Mouse (Mus musculus) myocyte (in vitro differentiated cells): Measurements from ENCODE around the gene Fgd3. TPM values are rescaled to one million over a fixed set of nuclear protein-coding genes. Genes with fewer than 3 reads are reported as not detected.

Experiments used
- H3K27me3 ChIP-seq: one replicate; pipeline ENCODE4 v1.6.1; 2011; ENCODE audit not compliant: control insufficient read depth, insufficient read depth, insufficient read length
- H3K36me3 ChIP-seq: one replicate; pipeline ENCODE4 v1.6.1; 2011; ENCODE audit not compliant: control insufficient read depth, insufficient read depth
- H3K4me2 ChIP-seq: one replicate; pipeline ENCODE4 v1.6.1; 2011; ENCODE audit warnings: low read depth, control low read depth
- H3K4me3 ChIP-seq: one replicate; pipeline ENCODE4 v1.5.1; 2011; ENCODE audit warnings: mild to moderate bottlenecking, control low read depth, moderate library complexity
- H3K79me2 ChIP-seq: one replicate; pipeline ENCODE4 v1.6.1; 2011; ENCODE audit not compliant: control insufficient read depth, insufficient read depth
- H3ac ChIP-seq: one replicate; pipeline ENCODE4 v1.6.1; 2011; ENCODE audit not compliant: control insufficient read depth, insufficient read length
- CEBPB ChIP-seq: IDR thresholded peaks from 2 replicates; pipeline ENCODE4 v1.6.1; 2011; ENCODE audit warnings: mild to moderate bottlenecking, moderate library complexity; ENCODE audit not compliant: poor library complexity, insufficient read depth, severe bottlenecking
- E2F4 ChIP-seq: IDR thresholded peaks from one replicate; pipeline ENCODE4 v1.6.1; 2011; ENCODE audit warnings: mild to moderate bottlenecking, control low read depth, moderate library complexity; ENCODE audit not compliant: insufficient read depth
- MAX ChIP-seq: IDR thresholded peaks from one replicate; pipeline ENCODE4 v1.6.1; 2011; ENCODE audit warnings: low read depth, mild to moderate bottlenecking, control low read depth
- MYOD1 ChIP-seq, 3 experiments: IDR thresholded peaks; one replicate each; pipeline ENCODE4 v1.6.1; 2011; ENCODE audit warnings: control low read depth in 2 of 3, low read depth in 2 of 3, mild to moderate bottlenecking in 2 of 3, moderate library complexity in 1 of 3; ENCODE audit not compliant: insufficient read length in 2 of 3, control insufficient read depth in 1 of 3
- MYOG ChIP-seq, 3 experiments: IDR thresholded peaks; one replicate each; pipeline ENCODE4 v1.6.1; 2011; ENCODE audit warnings: control low read depth in 2 of 3, low read depth in 2 of 3, mild to moderate bottlenecking in 2 of 3; ENCODE audit not compliant: insufficient read length in 2 of 3, control insufficient read depth in 1 of 3, insufficient read depth in 1 of 3
- POLR2A ChIP-seq: IDR thresholded peaks from one replicate; pipeline ENCODE4 v1.6.1; 2011; ENCODE audit warnings: low read depth, mild to moderate bottlenecking, control low read depth, moderate library complexity; ENCODE audit not compliant: insufficient read length
- POLR2AphosphoS2 ChIP-seq: IDR thresholded peaks from one replicate; pipeline ENCODE4 v1.6.1; 2011; ENCODE audit warnings: low read depth, control low read depth; ENCODE audit not compliant: insufficient read length
- REST ChIP-seq: IDR thresholded peaks from one replicate; pipeline ENCODE4 v1.6.1; 2011; ENCODE audit warnings: mild to moderate bottlenecking, control low read depth, moderate library complexity; ENCODE audit not compliant: insufficient read depth, insufficient read length
- SRF ChIP-seq: IDR thresholded peaks from one replicate; pipeline ENCODE4 v1.6.1; 2011; ENCODE audit warnings: low read depth; ENCODE audit not compliant: control insufficient read depth, insufficient read length
- TCF12 ChIP-seq: IDR thresholded peaks from one replicate; pipeline ENCODE4 v1.6.1; 2011; ENCODE audit warnings: mild to moderate bottlenecking, control low read depth; ENCODE audit not compliant: poor library complexity, insufficient read depth, severe bottlenecking
- TCF3 ChIP-seq: IDR thresholded peaks from one replicate; pipeline ENCODE4 v1.6.1; 2011; ENCODE audit warnings: low read depth, control low read depth; ENCODE audit not compliant: insufficient read length
- USF1 ChIP-seq: IDR thresholded peaks from one replicate; pipeline ENCODE4 v1.6.1; 2011; ENCODE audit warnings: low read depth, mild to moderate bottlenecking, control low read depth, moderate library complexity
- polyA plus RNA-seq: library from polyadenylated mRNA; unstranded; fragments of >200 nt; fragmentation: generic; extraction: Trizol; gene quantifications from one replicate; pipeline ENCODE4 v1.2.1, GENCODE M21; 2012; ENCODE audit warnings: missing spikeins

The Fgd3 gene
- polyA plus RNA-seq, 1 experiment: 15.5 TPM

DNA sequence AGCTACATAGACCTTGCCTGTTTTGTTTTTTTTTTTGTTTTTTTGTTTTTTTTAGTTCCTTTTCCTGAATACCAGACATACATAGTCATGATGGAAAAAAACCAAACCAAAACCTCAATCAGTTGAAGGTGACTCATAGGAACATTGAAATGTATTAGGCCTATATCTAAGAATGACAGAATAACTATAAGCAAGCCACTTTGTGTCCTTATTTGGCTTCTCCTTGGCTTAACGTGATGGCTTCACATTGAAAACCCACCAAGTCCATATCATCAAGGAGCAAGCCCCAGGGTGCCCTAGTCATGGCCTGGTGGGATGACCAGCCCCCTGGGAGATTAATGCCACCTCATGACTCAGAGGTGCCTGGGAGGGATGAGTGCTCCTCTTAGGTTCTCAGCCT lies 19.3 kb downstream of the Fgd3 start:
- Histone ChIP-seq H3ac (no peak overlapping the region), H3K4me3 (no peak overlapping the region), H3K79me2 (peaks cover 5% of the 10 kb centered on the region), H3K27me3 (no peaks in the 10 kb centered on the region), H3K36me3 (peaks cover 7% of the 10 kb centered on the region), H3K4me2 (peak overlapping the region; percentile 3)
- no peak for TF ChIP-seq MYOG (IDR thresholded peaks at IDR 0.05; ENCODE audit: control insufficient read depth in 1 of 3, insufficient read depth in 1 of 3, insufficient read length in 2 of 3, low read depth in 2 of 3)
- no peak for TF ChIP-seq SRF
- no peak for TF ChIP-seq CEBPB
- TF ChIP-seq POLR2AphosphoS2: no peak
- TF ChIP-seq MYOD1 (IDR thresholded peaks at IDR 0.05; ENCODE audit: control insufficient read depth in 1 of 3, insufficient read length in 2 of 3, low read depth in 2 of 3): no peak
- TF ChIP-seq E2F4: no peak
- no peak for TF ChIP-seq TCF12
- no peak for TF ChIP-seq REST
- no peak for TF ChIP-seq MAX
- TF ChIP-seq TCF3: no peak
- no peak for TF ChIP-seq USF1
- no peak for TF ChIP-seq POLR2A

DNA sequence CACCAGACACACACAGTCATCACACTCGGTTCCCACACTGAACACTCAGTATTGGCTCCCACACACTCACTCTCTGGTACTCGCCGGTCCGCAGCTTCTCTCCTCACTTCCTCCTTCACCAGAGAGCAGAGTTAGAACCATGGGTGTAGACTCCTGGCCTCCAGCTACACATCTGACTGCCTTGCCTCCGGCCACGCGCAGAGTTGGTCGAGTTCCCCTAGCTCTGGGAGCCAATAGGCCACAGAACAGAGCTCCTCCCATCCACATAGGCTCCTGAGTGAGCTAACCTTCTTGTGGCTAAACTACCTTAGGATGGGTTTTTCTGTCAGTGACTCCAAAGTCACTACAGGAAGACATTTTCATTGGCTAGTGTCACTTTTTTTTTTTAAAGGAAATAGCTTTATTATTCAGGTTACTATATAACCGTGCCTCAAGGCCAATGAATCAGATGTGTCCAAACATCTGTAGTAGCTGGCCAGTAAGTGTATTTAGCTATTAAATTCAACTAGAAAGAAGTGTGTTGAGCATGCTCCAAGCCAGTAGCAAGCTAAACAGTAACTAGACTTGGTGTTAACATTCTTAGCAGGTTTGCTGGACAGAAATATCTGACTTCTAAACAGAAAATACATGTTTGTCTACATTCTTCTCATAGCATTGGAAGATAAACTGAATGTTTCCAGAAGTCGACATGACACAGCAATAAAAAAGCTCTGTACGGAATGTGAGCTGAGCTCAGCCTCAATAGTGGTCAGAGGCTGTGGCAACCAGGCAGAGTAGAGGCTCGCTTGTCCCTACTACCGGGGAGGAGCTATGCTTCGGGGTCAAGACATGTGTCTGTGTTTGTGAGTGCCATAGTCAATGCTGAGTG lies 21.4 kb downstream of the Fgd3 start:
- Histone ChIP-seq H3K36me3 (peaks cover 11% of the 10 kb centered on the region), H3K4me2 (peak overlapping the region; percentile 25), H3K79me2 (peaks cover 5% of the 10 kb centered on the region), H3ac (no peak overlapping the region), H3K4me3 (no peak overlapping the region), H3K27me3 (no peaks in the 10 kb centered on the region)
- TF ChIP-seq MYOG (IDR thresholded peaks at IDR 0.05; ENCODE audit: control insufficient read depth in 1 of 3, insufficient read depth in 1 of 3, insufficient read length in 2 of 3, low read depth in 2 of 3) (no peak), REST (no peak), USF1 (no peak), MAX (no peak), TCF12 (no peak), MYOD1 (IDR thresholded peaks at IDR 0.05; ENCODE audit: control insufficient read depth in 1 of 3, insufficient read length in 2 of 3, low read depth in 2 of 3) (no peak), CEBPB (no peak), SRF (no peak), E2F4 (no peak), POLR2AphosphoS2 (no peak), TCF3 (no peak), POLR2A (no peak)

DNA sequence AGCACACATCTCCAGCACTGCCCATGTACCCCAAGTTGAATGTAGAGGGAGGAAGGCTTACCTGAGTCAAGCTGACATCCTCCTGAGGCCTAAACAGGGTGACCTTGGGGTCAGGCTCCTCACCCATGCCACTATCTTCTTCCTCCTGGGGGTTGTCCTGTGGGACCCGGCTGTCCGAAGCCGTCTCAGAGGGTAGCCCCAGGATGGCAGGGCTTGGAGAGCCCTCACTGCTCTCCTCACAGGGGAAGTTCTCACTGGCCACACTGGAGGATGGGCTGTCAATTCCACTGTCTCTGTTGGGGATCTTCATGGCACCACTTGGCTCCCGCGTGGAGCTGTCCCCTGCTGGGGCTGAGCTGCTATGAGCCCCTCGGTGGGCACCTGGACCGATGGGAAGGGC lies 23.8 kb downstream of the Fgd3 start:
- peaks cover 21% of the 10 kb centered on the region for H3K36me3 ChIP-seq

DNA sequence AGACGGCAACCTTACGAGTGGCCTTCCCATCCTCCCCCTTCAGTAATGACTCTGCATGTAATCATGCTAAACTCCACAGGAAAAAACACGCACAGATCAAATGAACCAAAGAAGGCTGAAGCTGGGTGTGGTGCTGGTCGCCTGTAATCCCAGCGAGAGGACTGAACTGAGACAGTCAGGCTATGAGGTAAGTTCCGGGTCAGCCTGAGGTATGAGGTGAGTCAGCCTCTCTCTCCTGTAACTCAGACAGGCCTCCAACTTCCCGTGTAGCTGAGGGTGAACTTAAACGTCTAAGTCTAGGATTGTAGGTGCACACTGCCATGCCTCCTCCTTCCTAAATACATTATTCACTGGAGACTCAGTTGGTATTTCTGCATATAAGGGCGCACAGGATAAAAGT lies 26.0 kb downstream of the Fgd3 start:
- Histone ChIP-seq H3K79me2 (peaks cover 7% of the 10 kb centered on the region), H3K4me2 (no peak overlapping the region), H3K27me3 (no peaks in the 10 kb centered on the region), H3K4me3 (no peak overlapping the region), H3K36me3 (peaks cover 35% of the 10 kb centered on the region), H3ac (no peak overlapping the region)
- no peak for TF ChIP-seq CEBPB
- no peak for TF ChIP-seq E2F4
- no peak for TF ChIP-seq SRF
- TF ChIP-seq USF1: no peak
- TF ChIP-seq REST: no peak
- no peak for TF ChIP-seq POLR2AphosphoS2
- TF ChIP-seq MAX: no peak
- no peak for TF ChIP-seq MYOG (IDR thresholded peaks at IDR 0.05; ENCODE audit: control insufficient read depth in 1 of 3, insufficient read depth in 1 of 3, insufficient read length in 2 of 3, low read depth in 2 of 3)
- no peak for TF ChIP-seq TCF12
- TF ChIP-seq POLR2A: no peak
- no peak for TF ChIP-seq MYOD1 (IDR thresholded peaks at IDR 0.05; ENCODE audit: control insufficient read depth in 1 of 3, insufficient read length in 2 of 3, low read depth in 2 of 3)
- TF ChIP-seq TCF3: no peak

More for the DNA sequence above, 23.8 kb downstream of the Fgd3 start:
- Histone ChIP-seq H3K27me3 (no peaks in the 10 kb centered on the region), H3K4me3 (no peak overlapping the region), H3ac (no peak overlapping the region), H3K79me2 (peaks cover 12% of the 10 kb centered on the region), H3K4me2 (no peak overlapping the region)
- no peak for TF ChIP-seq TCF12
- no peak for TF ChIP-seq REST
- TF ChIP-seq SRF: no peak
- TF ChIP-seq CEBPB: no peak
- TF ChIP-seq USF1: no peak
- TF ChIP-seq POLR2AphosphoS2: no peak
- TF ChIP-seq TCF3: no peak
- TF ChIP-seq MYOD1 (IDR thresholded peaks at IDR 0.05; ENCODE audit: control insufficient read depth in 1 of 3, insufficient read length in 2 of 3, low read depth in 2 of 3): no peak
- no peak for TF ChIP-seq POLR2A
- no peak for TF ChIP-seq MYOG (IDR thresholded peaks at IDR 0.05; ENCODE audit: control insufficient read depth in 1 of 3, insufficient read depth in 1 of 3, insufficient read length in 2 of 3, low read depth in 2 of 3)
- no peak for TF ChIP-seq E2F4
- TF ChIP-seq MAX: no peak

DNA sequence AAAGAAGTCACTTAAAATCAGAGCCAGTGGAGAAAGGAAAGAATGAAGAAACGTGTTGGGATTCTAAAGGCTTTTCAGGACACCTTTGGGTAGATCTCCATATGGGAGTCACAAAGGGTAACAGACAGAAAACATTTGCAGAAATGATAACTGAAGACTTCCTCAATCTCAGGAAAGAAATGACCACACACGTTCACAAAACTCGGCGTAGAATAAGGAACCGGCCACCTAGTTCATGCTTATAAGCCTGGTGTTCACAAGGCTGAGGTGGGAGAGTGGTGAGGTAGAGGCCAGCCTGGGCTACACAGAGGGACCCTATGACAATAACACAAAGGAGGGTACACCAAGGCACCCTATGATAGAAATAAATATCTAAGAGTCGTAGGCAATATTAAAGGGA lies 28.2 kb downstream of the Fgd3 start:
- no peaks in the 10 kb centered on the region for H3K27me3 ChIP-seq
- H3ac ChIP-seq: no peak overlapping the region
- peaks cover 45% of the 10 kb centered on the region for H3K36me3 ChIP-seq
- H3K79me2 ChIP-seq: peaks cover 7% of the 10 kb centered on the region
- no peak overlapping the region for H3K4me2 ChIP-seq
- TF ChIP-seq MYOD1 (IDR thresholded peaks at IDR 0.05; ENCODE audit: control insufficient read depth in 1 of 3, insufficient read length in 2 of 3, low read depth in 2 of 3) (no peak), MAX (no peak), TCF12 (no peak), SRF (no peak), CEBPB (no peak), MYOG (IDR thresholded peaks at IDR 0.05; ENCODE audit: control insufficient read depth in 1 of 3, insufficient read depth in 1 of 3, insufficient read length in 2 of 3, low read depth in 2 of 3) (no peak), POLR2A (no peak), POLR2AphosphoS2 (no peak), USF1 (no peak), E2F4 (no peak), TCF3 (no peak), REST (no peak)
- H3K4me3 ChIP-seq: no peak overlapping the region
